Mouse (Mus musculus): ENCODE results near the gene Pycr1. TPM values are rescaled to one million over a fixed set of nuclear protein-coding genes. Genes with fewer than 3 reads are reported as not detected.

The Pycr1 gene
- polyA plus RNA-seq, 1 experiment = 18.5 TPM

GRCm38 (mm10) chr11:120657301-120657700 lies 13.7 kb upstream of the Pycr1 start:
- DNase-seq (ENCODE audit: low spot score) = no peak

- no peak for DNase-seq (ENCODE audit: low spot score)
Measured at GRCm38 (mm10) chr11:120654741-120655140, 11.2 kb upstream of the Pycr1 start.

- DNase-seq (ENCODE audit: low spot score) = no peak
Measured at GRCm38 (mm10) chr11:120651872-120652271, 8.3 kb upstream of the Pycr1 start.

- DNase-seq (ENCODE audit: low spot score) = no peak
Measured at GRCm38 (mm10) chr11:120648001-120648476, 4.5 kb upstream of the Pycr1 start, which contains the start of gene Myadml2. Gene Myadml2, minus strand, starts transcription at chr11:120648158.

GRCm38 (mm10) chr11:120647047-120647830 lies 3.7 kb upstream of the Pycr1 start:
- DNase-seq (ENCODE audit: low spot score) = no peak

GRCm38 (mm10) chr11:120642939-120643600 lies 499 bp downstream of the Pycr1 start:
- no peak for DNase-seq (ENCODE audit: low spot score)

- DNase-seq (ENCODE audit: low spot score) = no peak
Measured at GRCm38 (mm10) chr11:120641869-120642268, 1.7 kb downstream of the Pycr1 start.

GRCm38 (mm10) chr11:120641255-120641654 lies 2.3 kb downstream of the Pycr1 start:
- DNase-seq (ENCODE audit: low spot score) = no peak

- DNase-seq (ENCODE audit: low spot score) = no peak
Measured at GRCm38 (mm10) chr11:120634810-120635209, 8.8 kb downstream of the Pycr1 start.

GRCm38 (mm10) chr11:120633520-120634343 lies 9.8 kb downstream of the Pycr1 start, which contains the start of gene Mafg:
Gene Mafg, minus strand, starts transcription at chr11:120633600.
- DNase-seq (ENCODE audit: low spot score) = peak; percentile 80

- peak; percentile 72 for DNase-seq (ENCODE audit: low spot score)
Measured at GRCm38 (mm10) chr11:120632559-120633519, 10.7 kb downstream of the Pycr1 start.

- DNase-seq (ENCODE audit: low spot score) = no peak
Measured at GRCm38 (mm10) chr11:120631726-120632448, 11.7 kb downstream of the Pycr1 start.

GRCm38 (mm10) chr11:120630881-120631725 lies 12.5 kb downstream of the Pycr1 start:
- DNase-seq (ENCODE audit: low spot score) = no peak

- DNase-seq (ENCODE audit: low spot score) = no peak
Measured at GRCm38 (mm10) chr11:120630401-120630871, 13.1 kb downstream of the Pycr1 start.

- DNase-seq (ENCODE audit: low spot score) = no peak
Measured at GRCm38 (mm10) chr11:120629911-120630310, 13.7 kb downstream of the Pycr1 start.

- DNase-seq (ENCODE audit: low spot score) = no peak
Measured at GRCm38 (mm10) chr11:120629341-120629730, 14.2 kb downstream of the Pycr1 start.

GRCm38 (mm10) chr11:120628601-120629340 lies 14.8 kb downstream of the Pycr1 start:
- no peak for DNase-seq (ENCODE audit: low spot score)
